Mouse (Mus musculus) embryonic fibroblast, embryonic 13.5 days (primary cell): Measurements from ENCODE around the gene Mllt10. TPM values are rescaled to one million over a fixed set of nuclear protein-coding genes. Genes with fewer than 3 reads are reported as not detected.

Source experiments
- H3K27ac ChIP-seq: 2 replicates; pipeline ENCODE4 v1.5.1; 2012; ENCODE audit warnings: low read length, control low read depth, inconsistent platforms; ENCODE audit not compliant: insufficient read depth
- H3K4me1 ChIP-seq: 2 replicates; pipeline ENCODE4 v1.6.1; 2011; ENCODE audit warnings: low read length; ENCODE audit not compliant: control insufficient read depth, insufficient read depth
- H3K4me3 ChIP-seq: 2 replicates; pipeline ENCODE4 v1.5.1; 2011; ENCODE audit warnings: mild to moderate bottlenecking, control low read depth, low read length; ENCODE audit not compliant: insufficient read depth
- CTCF ChIP-seq: IDR thresholded peaks from 2 replicates; pipeline ENCODE4 v1.5.1; 2011; ENCODE audit warnings: mild to moderate bottlenecking, control low read depth, low read length, moderate library complexity, borderline replicate concordance; ENCODE audit not compliant: insufficient read depth
- POLR2A ChIP-seq: IDR thresholded peaks from 2 replicates; pipeline ENCODE4 v1.6.1; 2011; ENCODE audit warnings: low read depth, mild to moderate bottlenecking, control low read depth, low read length, moderate library complexity
- polyA plus RNA-seq: library from polyadenylated mRNA; stranded (reverse); fragments of >200 nt; gene quantifications from 2 replicates; pipeline ENCODE4 v1.2.4, GENCODE M21; 2011; ENCODE audit warnings: low read depth; ENCODE audit not compliant: missing spikeins, insufficient read length

The Mllt10 gene
- polyA plus RNA-seq, 1 experiment = 52.0 TPM

GRCm38 (mm10) chr2:18107561-18107960 is 52.5 kb downstream of the Mllt10 start:
- H3K4me1 ChIP-seq = no peaks in the 10 kb centered on the region
- H3K4me3 ChIP-seq = no peak overlapping the region
- no peak overlapping the region for H3K27ac ChIP-seq
- no peak for TF ChIP-seq POLR2A
- no peak for TF ChIP-seq CTCF

GRCm38 (mm10) chr2:18108214-18108613 is 53.2 kb downstream of the Mllt10 start:
- no peak for TF ChIP-seq POLR2A
- TF ChIP-seq CTCF = no peak
- H3K4me3 ChIP-seq = no peak overlapping the region
- H3K27ac ChIP-seq = no peak overlapping the region
- no peaks in the 10 kb centered on the region; the same call in 1 of the 2 replicates for H3K4me1 ChIP-seq

GRCm38 (mm10) chr2:18111411-18111810 is 56.4 kb downstream of the Mllt10 start:
- no peak for TF ChIP-seq CTCF
- TF ChIP-seq POLR2A = no peak
- H3K27ac ChIP-seq = no peak overlapping the region
- H3K4me3 ChIP-seq = no peak overlapping the region
- no peaks in the 10 kb centered on the region; the same call in 1 of the 2 replicates for H3K4me1 ChIP-seq

GRCm38 (mm10) chr2:18116432-18116831 is 61.4 kb downstream of the Mllt10 start:
- TF ChIP-seq CTCF (no peak), POLR2A (no peak)
- no peak overlapping the region for H3K4me3 ChIP-seq
- no peaks in the 10 kb centered on the region; the same call in 1 of the 2 replicates for H3K4me1 ChIP-seq
- H3K27ac ChIP-seq = no peak overlapping the region

GRCm38 (mm10) chr2:18138131-18138530 is 83.1 kb downstream of the Mllt10 start:
- no peaks in the 10 kb centered on the region for H3K4me1 ChIP-seq
- no peak overlapping the region for H3K27ac ChIP-seq
- no peak overlapping the region for H3K4me3 ChIP-seq
- TF ChIP-seq CTCF (no peak), POLR2A (no peak)

- TF ChIP-seq POLR2A (no peak), CTCF (no peak)
- H3K4me1 ChIP-seq = no peaks in the 10 kb centered on the region
- H3K4me3 ChIP-seq = no peak overlapping the region
- H3K27ac ChIP-seq = no peak overlapping the region
Observed at GRCm38 (mm10) chr2:18139646-18140045, 84.6 kb downstream of the Mllt10 start.

- TF ChIP-seq POLR2A (no peak), CTCF (no peak)
- Histone ChIP-seq H3K4me3 (no peak overlapping the region), H3K27ac (no peak overlapping the region), H3K4me1 (no peaks in the 10 kb centered on the region)
Observed at GRCm38 (mm10) chr2:18156131-18156530, 101.1 kb downstream of the Mllt10 start.

GRCm38 (mm10) chr2:18159426-18159825 is 104.4 kb downstream of the Mllt10 start:
- no peak for TF ChIP-seq POLR2A
- no peak for TF ChIP-seq CTCF
- Histone ChIP-seq H3K4me3 (no peak overlapping the region), H3K4me1 (no peaks in the 10 kb centered on the region), H3K27ac (no peak overlapping the region)

- TF ChIP-seq POLR2A (no peak), CTCF (no peak)
- Histone ChIP-seq H3K4me1 (no peaks in the 10 kb centered on the region), H3K4me3 (no peak overlapping the region), H3K27ac (no peak overlapping the region)
Observed at GRCm38 (mm10) chr2:18160992-18161391, 106.0 kb downstream of the Mllt10 start.

GRCm38 (mm10) chr2:18165511-18165910 is 110.5 kb downstream of the Mllt10 start:
- H3K4me3 ChIP-seq = no peak overlapping the region
- H3K27ac ChIP-seq = no peak overlapping the region
- TF ChIP-seq CTCF (no peak), POLR2A (no peak)
- no peaks in the 10 kb centered on the region for H3K4me1 ChIP-seq
